Mouse (Mus musculus) midbrain, embryonic 11.5 days (tissue): Measurements from ENCODE around the gene Cyp2f2. TPM values are rescaled to one million over a fixed set of nuclear protein-coding genes. Genes with fewer than 3 reads are reported as not detected.

Experiments used
- ATAC-seq: fragments of 200-750 bp; cut with Nextera tagmentation; 2 replicates; pipeline ENCODE4 v1.8.0; 2017; ENCODE audit warnings: moderate TSS enrichment, moderate library complexity; ENCODE audit not compliant: low FRiP score
- DNase-seq: peaks from one replicate; pipeline ENCODE4 v3.0.0; 2015; ENCODE audit warnings: low spot score; ENCODE audit errors: missing footprints
- H3K27ac ChIP-seq: fragments of 300-500 bp; sonication (generic); 2 replicates; pipeline ENCODE4 v1.5.1; 2014; ENCODE audit warnings: low read depth, low read length
- H3K27me3 ChIP-seq: fragments of 300-500 bp; sonication (generic); 2 replicates; pipeline ENCODE4 v1.6.1; 2014; ENCODE audit warnings: mild to moderate bottlenecking, low read length, moderate library complexity, mixed read lengths; ENCODE audit not compliant: control insufficient read depth, insufficient read depth
- H3K36me3 ChIP-seq: fragments of 300-500 bp; sonication (generic); 2 replicates; pipeline ENCODE4 v1.6.1; 2014; ENCODE audit warnings: mild to moderate bottlenecking, low read length, moderate library complexity, mixed read lengths; ENCODE audit not compliant: control insufficient read depth, insufficient read depth
- H3K4me1 ChIP-seq: fragments of 300-500 bp; sonication (generic); 2 replicates; pipeline ENCODE4 v1.6.1; 2014; ENCODE audit warnings: low read length; ENCODE audit not compliant: control insufficient read depth, insufficient read depth
- H3K4me2 ChIP-seq: fragments of 300-500 bp; sonication (generic); 2 replicates; pipeline ENCODE4 v1.6.1; 2014; ENCODE audit warnings: mild to moderate bottlenecking, moderate library complexity
- H3K4me3 ChIP-seq: fragments of 300-500 bp; sonication (generic); 2 replicates; pipeline ENCODE4 v1.5.1; 2014; ENCODE audit warnings: low read depth, low read length
- H3K9ac ChIP-seq: fragments of 300-500 bp; sonication (generic); 2 replicates; pipeline ENCODE4 v1.6.1; 2014; ENCODE audit warnings: low read length
- H3K9me3 ChIP-seq: fragments of 300-500 bp; sonication (generic); 2 replicates; pipeline ENCODE4 v1.6.1; 2016; ENCODE audit warnings: low read length; ENCODE audit not compliant: control insufficient read depth
- WGBS: fragments of 180-500 bp; shearing (Covaris S2); extraction: QIAGEN DNeasy Blood & Tissue Kit; methylation state at CpG from one replicate; pipeline ENCODE4 v1.1.7; 2014; 5-methylcytosine and 5-hydroxymethylcytosine counted together
- polyA plus RNA-seq: library from polyadenylated mRNA; unstranded; fragments of >200 nt; fragmentation: Nextera tagmentation; extraction: Ambion mirVana; gene quantifications from 2 replicates; pipeline ENCODE4 v1.2.1, GENCODE M21; 2014

Gene Cyp2f2
- not detected in 2 replicates for polyA plus RNA-seq

DNA sequence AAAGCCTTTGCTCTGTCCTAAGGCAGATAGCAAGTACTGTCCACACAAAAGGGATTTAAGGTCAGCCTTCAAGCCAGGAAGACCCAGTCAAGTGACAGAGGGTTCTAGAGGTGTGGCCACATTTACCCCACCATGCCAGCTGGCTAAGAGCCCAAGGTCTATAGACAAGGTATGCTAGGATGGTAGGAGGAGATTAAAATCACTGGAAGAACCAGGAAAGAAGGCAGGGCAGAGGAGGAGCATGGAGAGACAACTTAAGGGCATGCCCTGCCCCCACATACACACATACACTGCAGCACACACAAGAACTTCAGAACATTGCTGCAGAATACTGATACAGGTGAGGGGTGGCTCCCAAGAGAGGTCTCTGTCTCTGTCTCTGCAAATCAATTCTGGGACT is at the start of gene Cyp2f2:
Gene Cyp2f2, plus strand, starts transcription at position 234 of the 400 bp plus-strand sequence.
- Histone ChIP-seq H3K27ac (no peak within 1 kb of the TSS), H3K27me3 (no peaks in the 10 kb centered on the region), H3K4me1 (no peaks in the 10 kb centered on the region), H3K36me3 (no peaks in the 10 kb centered on the region), H3K4me2 (no peak within 1 kb of the TSS), H3K9ac (no peak within 1 kb of the TSS), H3K9me3 (no peaks in the 10 kb centered on the region), H3K4me3 (no peak within 1 kb of the TSS)
- DNase-seq (no peak), ATAC-seq (no peak)

DNA sequence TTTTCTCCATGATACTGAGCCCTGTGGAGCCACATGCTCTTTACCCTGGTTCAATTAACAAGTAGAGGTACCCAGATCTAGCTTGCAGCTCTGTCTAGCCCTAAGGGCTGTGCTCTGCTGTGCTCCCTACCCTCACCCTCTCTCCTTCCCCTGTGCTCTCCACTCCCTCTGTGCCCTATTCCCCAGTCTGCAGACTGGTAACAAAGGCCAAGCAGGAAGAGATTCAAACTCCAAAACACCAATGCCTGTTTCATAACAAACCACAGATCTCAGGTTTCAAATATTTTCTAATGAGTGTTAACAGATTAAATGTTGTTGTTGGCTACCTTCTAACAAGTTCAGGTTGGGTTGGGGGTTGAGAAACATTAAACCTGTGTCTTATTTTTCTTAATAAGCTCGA is 41.1 kb upstream of the Cyp2f2 start:
- Histone ChIP-seq H3K4me2 (no peak overlapping the region), H3K36me3 (no peaks in the 10 kb centered on the region), H3K4me1 (no peaks in the 10 kb centered on the region), H3K27me3 (no peaks in the 10 kb centered on the region), H3K4me3 (no peak overlapping the region), H3K9me3 (no peaks in the 10 kb centered on the region), H3K27ac (no peak overlapping the region), H3K9ac (no peak overlapping the region)
- DNase-seq, result no peak
- no peak for ATAC-seq
- 74% methylated on average over 1 of the region's 1 CpGs for WGBS

DNA sequence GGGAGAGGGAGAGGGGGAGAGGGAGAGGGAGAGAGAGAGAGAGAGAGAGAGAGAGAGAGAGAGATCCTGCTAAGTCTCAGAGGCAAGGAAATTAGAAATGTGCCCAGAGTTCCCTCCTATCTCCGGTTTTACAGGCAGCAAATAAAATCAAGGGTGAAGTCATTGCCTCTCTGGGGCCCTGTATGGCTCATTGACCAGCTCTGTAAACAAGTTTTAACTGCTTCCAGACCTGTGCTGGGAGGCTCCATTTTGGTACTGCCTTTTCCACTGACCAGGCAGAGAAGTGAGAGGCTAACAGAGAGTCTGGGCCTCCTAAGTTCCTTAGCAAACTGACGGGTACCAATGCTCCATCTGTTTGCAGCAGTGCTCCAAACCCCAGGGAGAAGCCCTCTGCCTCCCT is 38.1 kb upstream of the Cyp2f2 start:
- no peak overlapping the region for H3K4me3 ChIP-seq
- DNase-seq, result no peak
- 74% methylated on average over 2 of the region's 2 CpGs for WGBS

DNA sequence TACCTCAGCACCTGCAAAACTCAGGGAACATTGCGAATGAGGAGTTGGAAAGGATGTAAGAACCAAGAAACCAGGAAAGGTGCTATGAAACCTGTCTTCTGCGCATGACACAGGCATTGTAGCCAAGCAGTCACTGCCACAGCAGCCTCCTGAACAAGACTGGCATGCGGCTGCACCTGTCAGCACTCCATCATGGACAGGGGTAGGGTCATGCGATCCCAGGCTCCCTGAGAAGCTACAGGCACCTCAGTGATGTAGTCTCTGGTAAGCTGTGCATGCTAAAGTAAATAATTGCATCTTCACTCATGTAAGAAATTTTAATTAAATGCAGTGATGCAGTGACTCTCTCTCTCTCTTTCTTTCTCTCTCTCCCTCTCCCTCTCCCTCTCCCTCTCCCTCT is 28.7 kb upstream of the Cyp2f2 start:
- Histone ChIP-seq H3K4me2 (no peak overlapping the region), H3K27me3 (no peaks in the 10 kb centered on the region), H3K9me3 (no peaks in the 10 kb centered on the region), H3K27ac (no peak overlapping the region), H3K36me3 (no peaks in the 10 kb centered on the region), H3K9ac (no peak overlapping the region), H3K4me1 (no peaks in the 10 kb centered on the region), H3K4me3 (no peak overlapping the region)
- WGBS, result 84% methylated on average over 4 of the region's 4 CpGs
- ATAC-seq (no peak), DNase-seq (no peak)

More for the DNA sequence above, 38.1 kb upstream of the Cyp2f2 start:
- Histone ChIP-seq H3K27me3 (no peaks in the 10 kb centered on the region), H3K4me2 (no peak overlapping the region), H3K27ac (no peak overlapping the region), H3K36me3 (no peaks in the 10 kb centered on the region), H3K9me3 (no peaks in the 10 kb centered on the region), H3K4me1 (no peaks in the 10 kb centered on the region), H3K9ac (no peak overlapping the region)
- ATAC-seq, result no peak

DNA sequence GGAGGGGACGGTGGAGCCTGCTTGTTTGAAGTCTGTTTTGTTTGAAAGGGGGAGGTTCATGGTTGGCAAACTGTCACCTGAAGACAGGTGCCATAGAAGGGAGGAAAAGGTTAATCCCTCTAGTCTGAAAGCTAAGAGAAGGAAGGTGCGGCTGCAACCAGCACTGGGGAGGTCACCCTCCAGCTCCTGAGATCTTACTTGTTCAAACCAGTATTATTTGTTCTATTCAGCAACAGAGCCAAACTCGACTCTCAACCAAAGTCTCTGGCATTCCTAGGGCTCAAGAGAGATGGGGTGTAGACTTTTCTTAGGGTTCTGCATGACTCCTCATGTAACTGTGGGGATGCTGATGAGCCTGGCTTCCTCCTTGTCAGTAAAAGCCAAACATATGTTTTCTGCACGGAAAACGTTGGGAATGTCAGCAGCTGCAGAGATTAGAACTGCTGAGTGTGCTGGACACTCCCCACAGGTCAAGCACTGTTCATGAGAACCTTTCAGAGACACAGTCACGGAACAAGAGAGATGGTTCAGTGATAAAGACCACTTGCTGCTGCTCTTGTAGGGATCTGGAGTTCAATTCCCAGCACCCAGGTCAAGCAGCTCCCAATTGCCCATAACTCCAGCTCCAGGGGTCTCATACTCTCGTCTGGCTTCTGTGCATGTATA is 27.5 kb upstream of the Cyp2f2 start:
- no peak overlapping the region for H3K4me3 ChIP-seq
- no peak overlapping the region for H3K4me2 ChIP-seq
- no peak for DNase-seq
- H3K27ac ChIP-seq, result no peak overlapping the region
- no peak for ATAC-seq
- no peaks in the 10 kb centered on the region for H3K4me1 ChIP-seq
- no peaks in the 10 kb centered on the region for H3K9me3 ChIP-seq
- 70% methylated on average over 7 of the region's 7 CpGs for WGBS
- no peaks in the 10 kb centered on the region for H3K27me3 ChIP-seq
- H3K9ac ChIP-seq, result no peak overlapping the region
- no peaks in the 10 kb centered on the region for H3K36me3 ChIP-seq

DNA sequence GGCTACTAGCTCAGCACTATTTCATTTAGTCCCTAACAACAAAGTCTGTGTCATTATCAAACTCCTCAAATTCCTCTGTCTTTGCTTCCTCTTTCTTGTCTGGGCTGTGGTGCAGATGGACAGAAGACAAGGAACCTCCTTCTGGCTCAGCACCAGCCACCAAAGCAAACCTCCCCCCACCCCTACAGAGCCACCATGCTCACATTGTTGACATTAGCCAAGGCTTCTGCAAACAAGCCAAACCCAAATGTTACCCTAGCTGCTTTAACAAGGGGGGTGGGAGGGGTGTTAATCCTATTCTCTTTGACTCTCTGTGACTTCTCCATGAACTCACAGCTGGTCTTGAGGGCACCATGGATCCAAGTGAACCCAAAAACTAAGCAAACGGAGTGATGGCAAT is 26.8 kb upstream of the Cyp2f2 start:
- H3K4me2 ChIP-seq, result no peak overlapping the region
- DNase-seq, result no peak
- H3K36me3 ChIP-seq, result no peaks in the 10 kb centered on the region
- H3K27me3 ChIP-seq, result no peaks in the 10 kb centered on the region
- ATAC-seq, result no peak
- no peak overlapping the region for H3K4me3 ChIP-seq
- 40% methylated on average over 1 of the region's 1 CpGs for WGBS
- H3K4me1 ChIP-seq, result no peaks in the 10 kb centered on the region
- no peaks in the 10 kb centered on the region for H3K9me3 ChIP-seq
- H3K9ac ChIP-seq, result no peak overlapping the region
- H3K27ac ChIP-seq, result no peak overlapping the region

DNA sequence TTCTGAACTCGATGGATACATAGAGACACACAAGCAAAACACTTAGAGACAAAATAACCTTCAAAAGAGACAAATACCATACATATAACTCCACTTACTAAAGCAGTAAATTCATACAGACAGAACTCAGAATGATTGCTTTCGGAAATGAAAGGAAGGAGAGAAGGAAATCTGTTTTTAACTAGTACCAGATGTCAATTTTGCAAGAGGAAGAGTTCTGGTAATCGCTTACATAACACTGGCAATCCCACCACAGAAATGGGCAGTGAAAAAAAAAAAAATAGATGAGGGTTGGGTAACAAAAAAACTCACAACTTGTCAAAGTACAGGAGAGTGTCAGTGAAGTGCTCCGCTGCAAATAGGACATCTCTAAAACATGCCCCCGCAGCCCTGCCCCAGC is 14.8 kb upstream of the Cyp2f2 start:
- H3K9ac ChIP-seq, result no peak overlapping the region
- H3K4me2 ChIP-seq, result no peak overlapping the region
- DNase-seq, result no peak
- 71% methylated on average over 5 of the region's 5 CpGs for WGBS
- no peak overlapping the region for H3K4me3 ChIP-seq
- no peak overlapping the region for H3K27ac ChIP-seq
- no peaks in the 10 kb centered on the region for H3K4me1 ChIP-seq
- no peaks in the 10 kb centered on the region for H3K36me3 ChIP-seq
- H3K9me3 ChIP-seq, result peaks cover 2% of the 10 kb centered on the region; the same call in 1 of the 2 replicates
- H3K27me3 ChIP-seq, result no peaks in the 10 kb centered on the region
- no peak for ATAC-seq

DNA sequence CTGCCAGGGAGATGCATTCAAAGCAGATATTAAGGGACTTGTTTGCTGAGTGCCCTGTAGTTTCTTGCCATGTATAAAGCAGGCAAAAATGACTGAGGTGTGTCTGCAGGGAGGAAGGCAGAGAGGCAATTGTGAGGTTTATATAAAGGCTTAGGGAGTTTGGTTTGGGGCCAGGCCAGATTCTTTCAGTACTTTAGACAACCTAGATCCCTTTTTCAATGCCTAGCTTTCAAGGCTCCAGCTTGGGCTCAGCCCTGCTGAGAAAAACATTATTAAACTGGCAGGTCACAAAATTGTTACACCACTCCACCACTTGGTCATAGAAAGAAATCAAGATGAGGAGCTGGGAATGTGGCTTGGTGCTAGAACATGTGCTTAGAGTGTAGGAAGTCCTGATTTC is 9.4 kb upstream of the Cyp2f2 start:
- DNase-seq, result no peak
- Histone ChIP-seq H3K27ac (no peak overlapping the region), H3K36me3 (no peaks in the 10 kb centered on the region), H3K27me3 (no peaks in the 10 kb centered on the region), H3K4me3 (no peak overlapping the region), H3K4me2 (no peak overlapping the region), H3K9me3 (peaks cover 2% of the 10 kb centered on the region; the same call in 1 of the 2 replicates), H3K4me1 (no peaks in the 10 kb centered on the region), H3K9ac (no peak overlapping the region)
- no peak for ATAC-seq

DNA sequence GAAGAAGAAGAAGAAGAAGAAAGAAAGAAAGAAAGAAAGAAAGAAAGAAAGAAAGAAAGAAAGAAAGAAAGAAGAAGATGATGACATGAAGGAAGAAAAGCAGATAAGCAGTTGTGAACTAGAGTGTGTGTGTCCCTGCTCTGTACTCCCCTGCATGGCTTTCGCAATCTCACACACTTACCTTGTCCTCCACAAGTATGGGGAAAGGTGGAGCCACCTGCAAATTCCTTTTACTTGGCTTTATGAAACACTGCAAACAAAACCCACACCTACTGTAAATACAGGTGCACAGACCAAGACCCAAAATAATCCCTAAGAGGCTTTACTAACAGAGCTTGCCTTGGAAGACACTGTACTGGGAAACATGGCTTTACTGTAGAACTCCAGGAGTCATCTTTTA is 8.7 kb upstream of the Cyp2f2 start:
- 100% methylated on average over 1 of the region's 1 CpGs for whole genome bisulfite sequencing
- Histone ChIP-seq H3K4me3 (no peak overlapping the region), H3K4me1 (no peaks in the 10 kb centered on the region), H3K36me3 (no peaks in the 10 kb centered on the region), H3K9me3 (peaks cover 2% of the 10 kb centered on the region; the same call in 1 of the 2 replicates), H3K9ac (no peak overlapping the region), H3K27ac (no peak overlapping the region), H3K27me3 (no peaks in the 10 kb centered on the region), H3K4me2 (no peak overlapping the region)
- DNase-seq, result no peak
- ATAC-seq, result no peak
